Mouse (Mus musculus) brain, adult 2 months (tissue): ENCODE data around the gene Ifrd2.
"Not testable (repeated sequence)": the region's sequence is repeated elsewhere in the genome, so short reads cannot be mapped to it uniquely, and the experiment has no call there.

Experiments
- DNase-seq: peaks from one replicate; pipeline ENCODE4 v3.0.0; 2011; ENCODE audit warnings: low read depth, low spot score

The Ifrd2 gene

DNA sequence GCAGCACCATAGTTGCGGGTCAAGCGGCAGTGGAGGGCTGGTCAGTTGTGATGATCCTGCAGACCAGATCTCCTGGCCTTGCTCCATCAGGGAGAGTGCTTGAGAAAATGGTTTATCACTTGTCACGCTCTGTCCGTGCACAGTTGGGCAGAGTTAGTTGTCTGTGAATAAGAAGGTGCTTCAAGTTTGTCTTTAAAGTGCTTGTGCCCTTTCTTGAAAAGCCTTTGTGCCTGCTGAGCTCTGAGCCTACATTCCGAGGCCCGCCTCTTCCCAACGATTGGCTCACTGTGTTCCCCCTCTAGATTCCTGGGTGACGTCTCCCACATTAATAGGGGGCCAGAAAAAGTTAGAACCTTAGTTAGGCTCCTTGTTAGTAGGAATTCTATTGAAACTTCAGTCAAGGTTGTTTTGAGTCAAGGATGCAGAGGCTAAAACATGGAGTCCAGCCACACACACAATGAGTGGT lies 35.5 kb upstream of the Ifrd2 start:
- no peak for DNase-seq

GRCm38 (mm10) chr9:107552690-107553393 lies 34.6 kb upstream of the Ifrd2 start:
- DNase-seq, result no peak

- DNase-seq, result no peak
Observed at GRCm38 (mm10) chr9:107553541-107554318, 33.7 kb upstream of the Ifrd2 start.

DNA sequence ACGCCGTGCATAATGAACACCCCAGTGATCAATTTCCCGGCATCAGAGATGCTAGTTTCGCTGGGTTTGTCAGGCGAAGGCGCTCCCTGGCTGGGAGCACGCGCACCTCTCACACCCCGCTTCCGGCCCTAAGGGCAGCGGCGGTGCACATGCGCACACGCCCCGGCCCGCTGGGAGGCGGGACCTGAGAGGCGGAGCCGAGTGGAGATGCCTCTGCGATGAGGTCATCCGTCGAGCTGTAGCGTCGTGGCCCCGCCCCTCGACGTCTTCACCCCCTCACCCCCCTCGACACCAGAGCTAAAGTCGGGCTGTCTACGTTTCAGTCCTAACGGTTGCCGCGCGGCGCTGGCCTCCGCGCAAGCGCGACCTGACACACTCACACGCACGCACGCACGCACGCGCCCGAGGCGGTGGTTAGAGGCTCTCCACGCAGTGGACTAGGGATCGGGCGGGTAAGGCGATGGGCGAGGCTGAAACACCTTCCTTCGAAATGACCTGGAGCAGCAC lies 33.1 kb upstream of the Ifrd2 start:
- peak; percentile 100 for DNase-seq

DNA sequence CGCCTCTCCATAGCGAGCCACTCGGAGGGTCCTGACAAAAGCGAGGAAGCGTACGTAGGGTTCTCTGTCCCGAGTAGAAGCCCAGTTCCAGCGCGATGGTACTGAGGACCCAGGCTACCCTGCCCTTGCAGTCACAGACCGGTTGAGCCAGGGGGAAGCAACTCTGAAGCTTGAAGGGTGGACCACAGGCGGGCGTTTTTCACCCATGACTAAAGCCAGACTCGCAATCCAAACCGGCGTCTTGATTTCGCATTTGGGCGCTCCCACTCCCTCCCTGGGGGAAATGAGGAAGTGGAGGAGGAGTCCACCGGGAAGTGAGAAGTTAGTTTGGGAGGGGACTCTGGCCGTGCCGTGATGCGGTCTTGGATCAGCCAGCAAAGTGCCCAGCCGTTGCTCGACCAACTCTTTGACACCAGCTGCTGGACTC lies 32.4 kb upstream of the Ifrd2 start:
- DNase-seq, result peak; percentile 43

- no peak for DNase-seq
Observed at GRCm38 (mm10) chr9:107555701-107556100, 31.7 kb upstream of the Ifrd2 start.

DNA sequence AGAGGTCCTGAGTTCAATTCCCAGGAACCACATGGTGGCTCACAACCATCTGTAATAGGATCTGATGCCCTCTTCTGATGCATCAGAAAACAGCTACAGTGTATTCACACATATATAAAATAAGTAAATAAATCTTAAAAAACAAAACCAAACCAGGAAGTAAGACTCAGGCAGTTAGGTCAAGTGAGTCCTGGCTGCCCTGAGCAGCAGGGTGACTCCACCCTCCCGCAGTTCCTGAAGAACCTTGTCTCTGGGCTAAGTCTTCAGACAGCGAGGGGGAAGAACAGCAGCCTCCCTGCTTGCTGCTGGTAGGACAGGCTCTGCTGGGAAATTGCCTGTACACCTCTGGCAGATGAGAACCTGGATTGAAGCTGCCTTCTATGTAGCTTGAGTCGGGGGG lies 31.1 kb upstream of the Ifrd2 start:
- no peak for DNase-seq

GRCm38 (mm10) chr9:107563029-107563581 lies 24.3 kb upstream of the Ifrd2 start, which contains the start of gene Tusc2:
TSS of gene Tusc2 (plus strand) at chr9:107563255.
- DNase-seq, result peak; percentile 99

GRCm38 (mm10) chr9:107565556-107565955 lies 21.9 kb upstream of the Ifrd2 start:
- not testable (repeated sequence) for DNase-seq

DNA sequence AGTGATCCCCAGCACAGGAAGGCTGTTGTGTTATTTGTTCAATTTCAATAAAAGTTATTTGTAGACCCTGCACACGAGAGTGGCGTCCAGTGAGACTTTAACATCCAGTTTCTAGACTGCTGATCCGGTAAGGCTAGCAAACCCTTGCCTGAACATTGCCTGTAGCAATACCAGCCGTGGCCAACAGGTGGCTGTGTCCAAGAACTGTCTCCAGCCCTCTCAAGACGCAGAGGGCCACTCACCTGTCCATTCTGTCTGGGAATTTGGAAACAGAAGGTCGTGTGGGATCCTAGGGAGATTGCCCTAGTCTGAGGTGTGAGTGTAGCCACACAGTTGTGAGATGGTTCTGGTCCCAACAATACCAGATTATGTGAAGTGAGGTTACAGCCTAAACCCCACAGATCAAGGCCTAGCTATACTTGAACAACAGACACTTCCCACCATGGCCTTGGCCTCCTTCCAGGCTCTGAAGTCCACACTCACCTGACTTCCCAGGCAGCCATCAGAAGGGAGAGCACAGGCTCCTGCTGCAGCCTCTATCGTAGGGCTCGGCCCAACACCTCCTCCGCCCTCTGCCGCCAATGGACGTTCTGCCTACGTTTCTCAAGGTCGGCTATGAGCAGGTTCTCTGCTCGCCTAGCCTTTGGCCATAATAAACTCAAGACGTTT lies 21.3 kb upstream of the Ifrd2 start:
- DNase-seq, result peak; percentile 87

DNA sequence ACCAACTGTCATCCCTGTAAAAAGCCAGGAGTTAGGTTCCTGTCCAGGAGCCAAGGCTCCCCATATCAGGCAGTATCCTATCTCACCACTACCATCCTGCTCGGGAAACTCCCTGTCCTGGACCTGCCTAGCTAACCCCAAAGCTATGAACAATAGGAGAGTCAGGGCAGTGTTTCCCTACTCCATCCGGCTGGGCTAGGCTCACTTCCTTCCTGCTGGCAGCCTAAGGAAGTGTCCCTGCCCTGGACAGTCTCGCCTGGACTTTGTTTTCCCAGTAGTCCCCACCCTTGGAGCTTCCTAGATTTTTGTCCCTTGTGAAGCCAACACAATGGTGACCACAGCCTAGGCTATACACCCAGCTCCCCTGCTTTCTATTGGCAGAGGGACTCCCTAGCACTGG lies 20.6 kb upstream of the Ifrd2 start:
- DNase-seq, result no peak

- no peak for DNase-seq
Observed at GRCm38 (mm10) chr9:107567702-107568319, 19.6 kb upstream of the Ifrd2 start, which contains the start of gene Hyal2. TSS of gene Hyal2 (plus strand) at chr9:107567945.

DNA sequence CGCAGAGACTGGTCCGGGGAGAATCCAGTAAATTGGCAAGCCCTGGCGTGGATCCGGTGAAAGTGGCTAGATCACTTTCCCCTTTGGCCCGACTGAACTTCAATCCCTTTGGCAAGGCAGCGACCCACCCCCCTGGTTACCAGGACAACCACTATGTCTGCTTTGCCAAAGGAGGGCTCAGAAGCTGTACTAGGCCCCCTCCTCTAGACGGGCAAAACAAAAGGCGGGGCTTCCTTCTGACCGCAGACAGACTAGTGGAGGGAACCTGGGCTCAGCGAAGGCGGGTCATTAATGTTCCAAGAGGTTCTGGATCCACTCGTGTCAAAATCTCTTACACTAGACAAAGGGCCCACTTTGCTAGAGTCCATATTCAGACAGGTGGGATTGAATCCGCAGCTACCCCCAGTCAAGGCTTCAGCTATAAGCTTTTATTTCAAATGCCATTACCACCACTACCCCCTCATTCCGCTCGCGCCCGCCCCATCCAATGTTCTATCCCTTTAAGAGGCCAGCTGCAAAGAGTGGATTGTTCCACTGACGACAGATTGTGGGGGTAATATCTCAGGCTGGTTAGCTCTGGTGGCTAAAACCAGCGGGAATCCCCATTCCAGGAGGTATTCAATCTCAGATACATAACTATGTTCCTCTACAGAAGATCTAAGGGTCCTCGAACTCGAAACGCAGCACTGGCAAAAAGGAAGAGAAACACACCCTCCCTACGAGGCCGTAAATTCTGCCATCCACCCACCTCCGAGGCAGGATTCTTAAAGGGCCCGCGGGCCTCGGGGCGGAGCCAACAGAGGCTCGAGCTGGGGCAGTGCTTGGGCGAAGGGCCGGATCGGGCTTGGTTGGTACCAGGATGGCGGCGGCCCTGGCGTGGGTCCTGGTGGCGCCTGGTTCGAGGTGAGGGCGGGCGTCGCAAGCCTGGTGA lies 18.8 kb upstream of the Ifrd2 start:
- peak; percentile 88 for DNase-seq

DNA sequence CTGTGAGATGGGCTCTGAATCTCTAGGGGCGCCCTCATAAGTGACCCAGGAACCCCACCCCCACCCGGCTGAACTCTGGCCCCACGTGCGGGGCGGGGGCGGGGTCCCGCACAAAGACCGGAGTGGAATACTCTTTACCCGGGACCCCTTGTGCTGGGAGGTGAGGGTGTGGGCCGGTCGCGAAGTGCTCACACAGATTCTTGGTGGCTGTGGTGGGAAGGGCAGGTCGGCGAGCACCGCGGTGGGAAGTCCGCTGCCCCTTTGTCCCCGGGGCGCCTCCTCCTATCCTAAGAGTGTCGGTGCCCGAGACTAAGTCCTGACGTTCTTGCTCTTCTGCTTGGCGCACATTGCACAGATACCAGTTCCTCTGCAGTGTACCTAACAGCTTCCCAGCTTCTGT lies 18.2 kb upstream of the Ifrd2 start:
- peak; percentile 35 for DNase-seq

DNA sequence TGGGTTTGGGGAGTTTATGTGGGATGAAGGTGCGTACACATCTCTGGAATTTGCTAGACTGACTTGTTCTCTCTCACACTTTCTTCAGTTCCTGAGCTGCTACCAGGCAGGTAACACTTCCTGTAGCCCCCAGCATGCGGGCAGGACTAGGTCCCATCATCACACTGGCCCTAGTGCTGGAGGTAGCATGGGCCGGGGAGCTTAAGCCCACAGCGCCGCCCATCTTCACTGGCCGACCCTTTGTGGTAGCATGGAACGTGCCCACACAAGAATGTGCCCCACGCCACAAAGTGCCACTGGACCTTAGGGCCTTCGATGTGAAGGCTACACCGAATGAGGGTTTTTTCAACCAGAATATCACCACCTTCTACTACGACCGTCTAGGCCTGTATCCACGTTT lies 17.4 kb upstream of the Ifrd2 start:
- no peak for DNase-seq

GRCm38 (mm10) chr9:107570845-107571244 lies 16.6 kb upstream of the Ifrd2 start:
- DNase-seq, result no peak

DNA sequence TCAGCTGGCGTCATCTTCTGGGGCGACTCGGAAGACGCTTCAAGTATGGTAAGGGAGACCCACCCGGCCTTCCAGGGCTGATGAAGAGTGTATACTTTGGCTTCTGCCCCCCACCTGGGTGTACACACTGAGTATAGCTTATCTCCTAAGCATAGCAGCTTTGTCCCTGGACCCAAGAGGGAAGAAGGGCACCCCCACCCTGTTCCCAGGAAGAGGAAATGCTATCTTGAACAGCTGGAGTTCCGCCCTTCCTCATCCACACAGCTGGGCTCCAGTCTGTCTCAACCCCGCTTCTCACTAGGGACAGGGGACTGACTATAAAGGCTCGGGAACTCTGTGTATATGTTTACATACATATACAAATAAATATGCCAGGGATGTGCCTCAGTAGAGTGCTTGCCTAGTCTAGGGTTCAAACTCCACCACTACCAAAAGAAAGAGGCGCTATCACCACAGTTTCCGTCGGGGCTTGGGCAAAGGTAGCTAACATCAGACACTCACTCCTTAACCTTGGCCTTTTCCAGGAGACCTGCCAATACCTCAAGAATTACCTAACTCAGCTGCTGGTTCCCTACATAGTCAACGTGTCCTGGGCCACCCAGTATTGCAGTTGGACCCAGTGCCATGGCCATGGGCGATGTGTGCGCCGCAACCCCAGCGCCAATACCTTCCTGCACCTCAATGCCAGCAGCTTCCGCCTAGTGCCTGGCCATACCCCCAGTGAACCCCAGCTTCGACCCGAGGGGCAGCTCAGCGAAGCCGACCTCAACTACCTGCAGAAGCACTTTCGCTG lies 15.7 kb upstream of the Ifrd2 start:
- no peak for DNase-seq

DNA sequence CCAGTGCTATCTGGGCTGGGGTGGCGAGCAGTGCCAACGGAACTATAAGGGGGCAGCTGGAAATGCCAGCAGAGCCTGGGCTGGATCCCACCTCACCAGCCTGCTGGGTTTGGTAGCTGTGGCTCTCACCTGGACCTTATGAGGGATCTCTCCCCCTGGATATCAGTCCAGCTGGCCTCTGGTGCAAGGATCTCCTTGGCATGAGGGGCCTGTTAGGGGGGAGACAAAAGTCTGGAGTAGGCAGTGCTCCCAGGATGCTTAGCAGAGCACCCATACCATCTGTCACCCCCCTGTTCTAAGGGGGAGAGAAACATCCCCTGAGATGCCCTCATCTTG lies 15.1 kb upstream of the Ifrd2 start:
- no peak for DNase-seq

GRCm38 (mm10) chr9:107573774-107574173 lies 13.7 kb upstream of the Ifrd2 start:
- DNase-seq, result not testable (repeated sequence)
